Mouse (Mus musculus) induced T-regulatory cell, adult 2 months (primary cell): ENCODE data around the gene Hist1h1c.

Source experiments
- DNase-seq: peaks from one replicate; pipeline ENCODE4 v3.0.0-alpha.2; 2012; ENCODE audit warnings: low read depth

The Hist1h1c gene

GRCm38 (mm10) chr13:23745381-23746161 lies 7.0 kb downstream of the Hist1h1c start, which contains the start of gene Hist1h3c:
TSS of gene Hist1h3c (minus strand) at chr13:23745602.
- DNase-seq, result peak; percentile 80

- DNase-seq, result peak; percentile 93
These were observed 7.8 kb downstream of the Hist1h1c start, which contains the start of gene Hist1h2bb for GRCm38 (mm10) chr13:23746201-23747080. TSS of gene Hist1h2bb (plus strand) at chr13:23746734.

GRCm38 (mm10) chr13:23747081-23747891 lies 8.7 kb downstream of the Hist1h1c start:
- DNase-seq, result peak; percentile 74

DNA sequence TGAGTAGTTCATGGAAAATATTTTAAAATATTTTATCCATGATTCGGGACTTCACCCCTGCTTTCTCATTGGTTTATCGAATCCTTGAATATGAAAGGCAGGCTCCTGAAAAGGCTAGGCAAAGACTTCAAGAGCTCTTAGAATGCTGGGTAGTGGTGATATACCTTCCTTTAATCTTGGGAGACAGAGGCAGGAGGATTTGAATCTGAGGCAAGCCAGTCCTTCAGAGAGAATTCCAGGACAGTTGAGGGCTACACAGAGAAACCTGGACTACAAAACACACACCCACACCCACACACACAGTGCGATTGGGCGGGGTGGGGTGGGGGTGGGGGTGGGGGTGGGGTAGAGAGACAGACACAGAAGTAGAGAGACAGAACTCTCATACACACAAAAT lies 9.3 kb downstream of the Hist1h1c start:
- DNase-seq, result peak; percentile 37

GRCm38 (mm10) chr13:23749563-23750121 lies 11.0 kb downstream of the Hist1h1c start:
- DNase-seq, result peak; percentile 25

- DNase-seq, result peak; percentile 87
These were observed 12.3 kb downstream of the Hist1h1c start, which contains the start of gene Hist1h2ab for GRCm38 (mm10) chr13:23750839-23751477. TSS of gene Hist1h2ab (plus strand) at chr13:23751126.

DNA sequence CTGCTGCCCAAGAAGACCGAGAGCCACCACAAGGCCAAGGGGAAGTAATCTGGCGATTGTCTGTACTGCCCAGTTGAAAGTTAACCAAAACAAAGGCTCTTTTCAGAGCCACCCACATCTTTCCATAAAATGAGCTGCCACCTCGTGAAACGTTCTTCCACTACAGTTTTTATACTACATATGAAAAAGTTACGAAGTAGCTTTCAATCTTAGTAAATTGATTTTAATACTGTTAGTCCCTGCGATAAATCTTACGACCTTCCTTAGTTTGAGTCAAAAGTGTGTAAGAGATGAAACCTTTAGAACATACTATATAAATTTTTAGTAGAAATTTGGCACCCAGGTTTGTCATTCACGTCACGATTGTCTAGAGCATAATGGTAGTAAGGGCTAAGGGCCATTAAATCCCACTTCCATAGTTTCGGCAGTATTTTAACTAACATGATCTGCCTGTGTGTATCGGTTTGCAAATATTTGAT lies 12.9 kb downstream of the Hist1h1c start:
- peak; percentile 73 for DNase-seq

GRCm38 (mm10) chr13:23752067-23752741 lies 13.6 kb downstream of the Hist1h1c start, which contains the start of gene Hist1h3b:
TSS of gene Hist1h3b (plus strand) at chr13:23752267.
- peak; percentile 95 for DNase-seq

GRCm38 (mm10) chr13:23752742-23753172 lies 14.1 kb downstream of the Hist1h1c start:
- peak; percentile 57 for DNase-seq

DNA sequence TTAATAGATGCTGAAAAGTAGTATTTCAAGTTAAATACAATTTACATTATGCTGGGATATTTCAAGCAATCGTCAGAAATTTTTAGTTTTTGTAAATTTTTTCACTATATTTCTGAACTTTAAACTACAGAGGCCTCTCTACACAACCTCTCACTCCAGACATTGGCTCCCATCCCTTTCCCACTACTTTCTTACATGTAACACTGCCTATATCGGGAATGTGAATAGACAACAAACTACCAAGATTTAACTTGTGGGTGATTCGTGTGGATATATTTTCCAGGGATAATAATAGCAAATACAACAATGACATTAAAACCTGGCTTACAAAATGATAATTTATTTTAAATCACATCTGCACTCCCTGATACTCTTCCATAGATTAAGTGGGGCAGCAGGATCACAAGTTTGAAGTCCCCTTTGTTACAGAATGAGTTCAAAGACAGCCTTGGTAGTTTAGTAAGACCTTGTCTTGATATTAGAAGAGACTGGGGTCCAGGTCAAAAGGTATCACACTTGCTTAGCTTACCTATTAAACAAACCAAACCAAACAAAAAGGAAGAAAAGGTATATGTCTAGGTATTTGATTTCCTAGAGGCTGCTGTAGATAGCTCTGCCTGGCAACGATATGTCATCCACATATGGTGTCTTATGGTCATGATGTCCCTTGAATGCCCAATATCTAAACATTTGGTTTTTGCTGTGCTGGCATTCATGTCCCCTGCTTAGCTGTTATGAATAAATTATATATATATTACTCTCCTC lies 14.9 kb downstream of the Hist1h1c start:
- peak; percentile 18 for DNase-seq

- no peak for DNase-seq
These were observed 16.4 kb downstream of the Hist1h1c start for GRCm38 (mm10) chr13:23755000-23755399.

- peak; percentile 95 for DNase-seq
These were observed 18.2 kb downstream of the Hist1h1c start, which contains the start of gene Hist1h4b for GRCm38 (mm10) chr13:23756790-23757189. TSS of gene Hist1h4b (plus strand) at chr13:23757013.

GRCm38 (mm10) chr13:23757211-23757773 lies 18.7 kb downstream of the Hist1h1c start:
- DNase-seq, result peak; percentile 69

- peak; percentile 23 for DNase-seq
These were observed 19.3 kb downstream of the Hist1h1c start for GRCm38 (mm10) chr13:23757921-23758320.

DNA sequence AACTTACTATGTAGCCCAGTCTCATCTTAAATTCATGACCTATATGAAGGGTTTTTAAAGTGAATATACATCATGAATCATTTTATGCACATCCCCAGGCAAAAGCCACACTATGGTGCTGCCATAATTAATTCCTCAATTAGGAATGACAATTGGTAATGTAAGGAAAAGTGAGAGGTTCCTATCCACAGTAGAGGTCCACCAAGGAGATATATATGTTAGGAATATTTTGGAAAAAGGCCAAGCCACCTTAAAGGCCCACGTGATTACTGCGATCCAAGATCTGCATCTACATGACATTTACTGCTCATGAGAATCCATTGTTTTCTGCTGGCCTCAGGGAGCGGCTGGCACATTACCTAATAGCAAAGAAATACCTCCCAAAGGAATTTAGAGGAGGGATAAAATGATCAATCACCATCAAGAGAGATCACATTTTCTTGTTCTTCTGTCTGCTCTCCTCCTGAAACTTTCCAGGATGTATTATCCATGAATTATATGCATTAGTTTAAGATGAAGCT lies 20.7 kb downstream of the Hist1h1c start:
- DNase-seq, result peak; percentile 18

DNA sequence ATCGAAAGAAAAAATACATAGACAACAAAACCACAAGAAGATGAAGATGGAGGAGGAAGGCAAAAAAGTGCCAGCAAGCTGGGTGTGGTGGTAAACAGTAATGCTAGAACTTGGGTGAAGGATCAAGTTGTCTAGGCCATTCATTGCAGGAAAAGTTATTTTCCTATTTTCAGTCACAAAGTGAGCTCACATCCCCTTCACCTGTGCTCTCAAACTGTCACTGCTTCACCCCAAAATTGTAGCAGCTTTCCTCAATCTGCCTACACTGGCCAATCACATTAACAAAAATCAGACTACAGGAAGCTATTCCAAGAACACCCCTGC lies 21.3 kb downstream of the Hist1h1c start:
- no peak for DNase-seq

DNA sequence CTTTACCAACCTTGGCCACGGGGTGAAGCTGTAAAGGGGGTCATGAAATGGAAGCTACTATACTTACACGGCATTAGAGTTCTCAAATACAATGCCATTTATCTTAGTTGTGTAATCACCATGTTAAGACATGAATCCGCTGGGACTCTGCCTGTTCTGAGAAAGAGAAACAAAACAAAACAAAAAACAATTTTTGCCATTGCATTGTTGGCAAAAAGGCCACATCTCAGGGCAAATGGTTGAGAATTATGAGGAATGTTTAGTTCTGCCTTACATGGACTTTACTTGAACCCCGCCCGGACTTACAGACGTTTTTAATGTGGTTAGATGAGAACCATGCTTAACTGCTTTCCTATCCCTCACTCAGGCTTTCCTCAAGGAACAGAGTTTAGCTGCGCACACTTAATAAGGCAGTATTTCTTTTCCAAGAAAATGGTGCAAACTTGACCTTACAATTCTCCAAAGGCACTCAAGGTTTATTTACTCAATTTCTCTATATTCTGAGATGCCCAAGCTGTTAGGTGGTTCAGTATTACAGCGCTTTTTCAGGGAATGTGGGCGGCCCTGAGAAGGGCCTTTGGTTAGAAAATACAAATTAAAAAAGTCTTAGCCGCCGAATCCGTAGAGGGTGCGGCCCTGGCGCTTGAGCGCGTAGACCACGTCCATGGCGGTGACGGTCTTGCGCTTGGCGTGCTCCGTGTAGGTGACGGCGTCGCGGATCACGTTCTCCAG lies 21.8 kb downstream of the Hist1h1c start:
- DNase-seq, result peak; percentile 78
